Mouse (Mus musculus): ENCODE data around the gene Srpk3. TPM values are rescaled to one million over a fixed set of nuclear protein-coding genes. Genes with fewer than 3 reads are reported as not detected.

Gene Srpk3
- polyA plus RNA-seq, 1 experiment from 2014 or later, result 5.4 TPM

DNA sequence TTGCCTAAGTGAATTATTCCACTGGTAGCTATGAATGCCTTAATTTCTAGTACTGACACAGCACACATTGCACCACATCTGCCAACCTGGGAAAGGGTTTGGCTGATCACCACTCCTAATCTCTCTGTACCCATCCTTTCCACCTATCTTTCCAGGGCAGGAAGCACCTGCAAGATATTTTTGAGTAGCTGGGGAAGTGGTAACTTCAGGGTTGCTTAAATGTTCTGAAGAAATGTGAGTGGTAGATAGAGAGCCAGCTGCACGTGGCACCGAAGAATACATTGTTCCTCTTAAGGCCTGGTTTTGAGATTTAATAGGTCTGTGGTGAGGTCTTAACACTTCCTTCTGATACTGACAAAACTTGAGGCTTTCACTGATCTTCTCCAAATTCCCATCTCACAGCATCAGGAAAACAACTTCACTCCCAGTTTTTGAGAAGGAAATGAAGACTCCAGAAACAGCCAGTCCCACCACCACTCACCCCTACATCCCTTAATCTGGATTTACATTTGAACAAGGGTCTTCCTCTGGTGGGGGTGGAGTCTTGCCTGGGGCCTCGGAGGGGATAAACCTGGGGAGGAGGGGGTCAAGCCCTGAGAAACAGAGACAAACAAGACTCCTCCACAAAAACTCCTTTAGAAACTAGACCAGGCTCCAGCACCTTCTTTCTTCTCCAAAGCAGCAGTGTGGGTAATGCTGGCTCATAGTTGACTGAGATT lies 42.5 kb downstream of the Srpk3 start:
- H3K36me3 ChIP-seq, result no peaks in the 10 kb centered on the region
- no peak overlapping the region for H3K4me2 ChIP-seq
- 0 out of 2 replicates have a peak, but pooled peaks cover 1% of the 10 kb centered on the region for H3K27me3 ChIP-seq
- H3K9ac ChIP-seq, result no peak overlapping the region
- H3K27ac ChIP-seq, result no peak overlapping the region
- 54% methylated on average over 3 of the region's 3 CpGs for WGBS
- H3K4me3 ChIP-seq, result no peak overlapping the region
- ATAC-seq (ENCODE audit: borderline replicate concordance, extremely low read depth, low FRiP score, low TSS enrichment), result no peak
- H3K9me3 ChIP-seq, result no peaks in the 10 kb centered on the region
- H3K4me1 ChIP-seq, result no peaks in the 10 kb centered on the region

DNA sequence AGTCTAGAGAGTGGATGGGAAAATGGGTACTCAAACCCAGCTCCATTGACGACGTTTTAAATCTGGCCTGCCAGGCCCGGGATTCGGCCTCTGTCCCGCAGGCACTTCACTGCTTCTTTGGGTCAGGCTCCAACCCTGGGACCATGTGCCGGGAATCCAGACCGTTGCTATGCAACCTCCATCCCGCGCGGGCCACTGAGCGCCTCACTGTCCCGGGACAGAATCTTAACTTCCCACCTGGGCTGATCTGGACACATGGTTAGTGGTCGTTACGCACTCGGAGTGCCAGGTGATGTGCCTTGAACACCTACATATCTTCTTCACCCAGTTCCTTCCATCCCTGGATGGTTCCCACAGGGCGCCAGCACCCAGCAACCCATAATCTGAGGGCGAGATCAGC lies 49.5 kb downstream of the Srpk3 start:
- Histone ChIP-seq H3K9me3 (no peaks in the 10 kb centered on the region), H3K4me1 (no peaks in the 10 kb centered on the region), H3K9ac (no peak overlapping the region), H3K27me3 (peaks cover 17% of the 10 kb centered on the region; the same call in 1 of the 2 replicates), H3K4me3 (peak overlapping the region; percentile 53), H3K27ac (no peak overlapping the region), H3K4me2 (peak overlapping the region; percentile 82), H3K36me3 (no peaks in the 10 kb centered on the region)
- ATAC-seq (ENCODE audit: borderline replicate concordance, extremely low read depth, low FRiP score, low TSS enrichment), result no peak
- 15% methylated on average over 17 of the region's 17 CpGs for WGBS

GRCm38 (mm10) chrX:73824185-73825151 lies 50.3 kb downstream of the Srpk3 start, which contains the start of gene Pdzd4:
TSS of gene Pdzd4 (minus strand) at chrX:73824969.
- Histone ChIP-seq H3K9me3 (no peaks in the 10 kb centered on the region), H3K4me3 (peak within 1 kb of the TSS; percentile 53), H3K27ac (peak within 1 kb of the TSS; percentile 4; the same call in 1 of the 2 replicates), H3K36me3 (no peaks in the 10 kb centered on the region), H3K4me2 (peak within 1 kb of the TSS; percentile 82), H3K27me3 (peaks cover 17% of the 10 kb centered on the region; the same call in 1 of the 2 replicates), H3K9ac (peak within 1 kb of the TSS; percentile 58), H3K4me1 (no peaks in the 10 kb centered on the region)
- peak; percentile 77 for ATAC-seq (ENCODE audit: borderline replicate concordance, extremely low read depth, low FRiP score, low TSS enrichment)
- 10% methylated on average over 47 of the region's 84 CpGs for WGBS

Other genes starting within 250 kb of the Srpk3 start
- 11.1 and 13.0 TPM in 2 replicates for gene Dusp9, start 135.0 kb upstream of the Srpk3 start, polyA plus RNA-seq (2015; fragmentation: Nextera tagmentation; extraction: Ambion mirVana)
- gene Pnck, start 114.3 kb upstream of the Srpk3 start, polyA plus RNA-seq (2015; fragmentation: Nextera tagmentation; extraction: Ambion mirVana), result 15.7 and 16.1 TPM in 2 replicates
- gene Slc6a8, start 101.3 kb upstream of the Srpk3 start, polyA plus RNA-seq (2015; fragmentation: Nextera tagmentation; extraction: Ambion mirVana), result 6.2 and 6.6 TPM in 2 replicates
- gene Bcap31, start 58.2 kb upstream of the Srpk3 start, polyA plus RNA-seq (2015; fragmentation: Nextera tagmentation; extraction: Ambion mirVana), result 287 and 292 TPM in 2 replicates
- gene Abcd1, start 57.8 kb upstream of the Srpk3 start, polyA plus RNA-seq (2015; fragmentation: Nextera tagmentation; extraction: Ambion mirVana), result 23.3 and 25.1 TPM in 2 replicates
- 0.30 and 0.67 TPM in 2 replicates for gene Plxnb3, start 17.3 kb upstream of the Srpk3 start, polyA plus RNA-seq (2015; fragmentation: Nextera tagmentation; extraction: Ambion mirVana)
- gene Idh3g, start 12.5 kb downstream of the Srpk3 start, polyA plus RNA-seq (2015; fragmentation: Nextera tagmentation; extraction: Ambion mirVana), result 225 and 230 TPM in 2 replicates
- 178 and 183 TPM in 2 replicates for gene Ssr4, start 12.6 kb downstream of the Srpk3 start, polyA plus RNA-seq (2015; fragmentation: Nextera tagmentation; extraction: Ambion mirVana)
- gene Pdzd4, start 50.6 kb downstream of the Srpk3 start, polyA plus RNA-seq (2015; fragmentation: Nextera tagmentation; extraction: Ambion mirVana), result 0.47 and 0.67 TPM in 2 replicates
- gene Avpr2, start 117.7 kb downstream of the Srpk3 start, polyA plus RNA-seq (2015; fragmentation: Nextera tagmentation; extraction: Ambion mirVana), result 0.13 and 0.14 TPM in 2 replicates
- 2.7 and 2.9 TPM in 2 replicates for gene L1cam, start 121.7 kb downstream of the Srpk3 start, polyA plus RNA-seq (2015; fragmentation: Nextera tagmentation; extraction: Ambion mirVana)
- 2.0 and 4.3 TPM in 2 replicates for gene Arhgap4, start 147.5 kb downstream of the Srpk3 start, polyA plus RNA-seq (2015; fragmentation: Nextera tagmentation; extraction: Ambion mirVana)
- gene Naa10, start 147.5 kb downstream of the Srpk3 start, polyA plus RNA-seq (2015; fragmentation: Nextera tagmentation; extraction: Ambion mirVana), result 138 and 143 TPM in 2 replicates
- gene Renbp, start 156.4 kb downstream of the Srpk3 start, polyA plus RNA-seq (2015; fragmentation: Nextera tagmentation; extraction: Ambion mirVana), result 34.1 and 35.1 TPM in 2 replicates
- 52.9 and 56.8 TPM in 2 replicates for gene Hcfc1, start 192.0 kb downstream of the Srpk3 start, polyA plus RNA-seq (2015; fragmentation: Nextera tagmentation; extraction: Ambion mirVana)
- 61.6 and 67.9 TPM in 2 replicates for gene Irak1, start 249.5 kb downstream of the Srpk3 start, polyA plus RNA-seq (2015; fragmentation: Nextera tagmentation; extraction: Ambion mirVana)

Measured in lung, embryonic 15.5 days (tissue).